Comparison of ENCODE assay signal across 8 mouse cellular contexts in genomic region chr16:21422645-21423545, GRCm38 (mm10). TPM values are rescaled to one million over a fixed set of nuclear protein-coding genes. Genes with fewer than 3 reads are reported as not detected.
A peak's percentile ranks its signal among the peaks of the same experiment; 100 is the strongest.
DNase-seq lines count a peak whose midpoint lies in the region; ATAC-seq and TF ChIP-seq lines count a peak whose summit lies in the region.

Gene Vps8 (plus strand): TSS chr16:21423118.

- H3K4me2 ChIP-seq in embryonic facial prominence, embryonic 14.5 days (ENCODE audit: low read depth, low read length) = peak within 1 kb of the TSS; percentile 90
- peak within 1 kb of the TSS; percentile 83 for H3K4me2 ChIP-seq in limb, embryonic 14.5 days (replicated peaks; ENCODE audit: low read depth, low read length, severe bottlenecking)
- peak within 1 kb of the TSS; percentile 84 for H3K4me2 ChIP-seq in midbrain, postnatal 0 days (ENCODE audit: low read depth, low read length, poor library complexity, severe bottlenecking)

- TF ChIP-seq POLR2A in limb, embryonic 14.5 days (IDR thresholded peaks at IDR 0.05; ENCODE audit: borderline replicate concordance, extremely low read depth, insufficient read depth, insufficient read length) = peak; percentile 30; the same call in 1 of the 2 replicates

- peak within 1 kb of the TSS; percentile 91 for H3K4me3 ChIP-seq in embryonic facial prominence, embryonic 14.5 days (ENCODE audit: low read depth, low read length)
- H3K4me3 ChIP-seq in limb, embryonic 14.5 days (replicated peaks; ENCODE audit: low read length) = peak within 1 kb of the TSS; percentile 82
- H3K4me3 ChIP-seq in midbrain, postnatal 0 days (ENCODE audit: low read depth, low read length) = peak within 1 kb of the TSS; percentile 93

- 1% methylated on average over 38 of the region's 71 CpGs for WGBS in embryonic facial prominence, embryonic 14.5 days
- WGBS in limb, embryonic 14.5 days = 2% methylated on average over 44 of the region's 71 CpGs
- WGBS in midbrain, postnatal 0 days = under 1% methylated on average over 71 of the region's 71 CpGs

- peak within 1 kb of the TSS; percentile 93 for H3K27ac ChIP-seq in embryonic facial prominence, embryonic 14.5 days (replicated peaks; ENCODE audit: low read depth, low read length)
- H3K27ac ChIP-seq in limb, embryonic 14.5 days (replicated peaks; ENCODE audit: low read depth, low read length) = peak within 1 kb of the TSS; percentile 94
- peak within 1 kb of the TSS; percentile 62 for H3K27ac ChIP-seq in midbrain, postnatal 0 days (ENCODE audit: low read depth, low read length)

- ATAC-seq in embryonic facial prominence, embryonic 14.5 days (ENCODE audit: low read depth) = peak; percentile 96
- ATAC-seq in limb, embryonic 14.5 days (ENCODE audit: low FRiP score, low read depth) = peak; percentile 96
- peak; percentile 96 for ATAC-seq in midbrain, postnatal 0 days (ENCODE audit: low FRiP score)

- peak; percentile 38 for TF ChIP-seq CTCF in midbrain, postnatal 0 days (IDR thresholded peaks at IDR 0.05)

- peaks cover 6% of the 10 kb centered on the region; the same call in 1 of the 2 replicates for H3K4me1 ChIP-seq in embryonic facial prominence, embryonic 14.5 days (ENCODE audit: control insufficient read depth, insufficient read depth, low read length)
- H3K4me1 ChIP-seq in limb, embryonic 14.5 days (ENCODE audit: control insufficient read depth, insufficient read depth, low read length) = peaks cover 10% of the 10 kb centered on the region; the same call in 1 of the 2 replicates
- H3K4me1 ChIP-seq in midbrain, postnatal 0 days (ENCODE audit: insufficient read depth, low read length) = peaks cover 3% of the 10 kb centered on the region; the same call in 1 of the 2 replicates

- no peaks in the 10 kb centered on the region for H3K27me3 ChIP-seq in embryonic facial prominence, embryonic 14.5 days (replicated peaks; ENCODE audit: control insufficient read depth, insufficient read depth, low read length)
- H3K27me3 ChIP-seq in limb, embryonic 14.5 days (ENCODE audit: control insufficient read depth, insufficient read depth, low read length) = no peaks in the 10 kb centered on the region
- H3K27me3 ChIP-seq in midbrain, postnatal 0 days (ENCODE audit: insufficient read depth, low read length) = no peaks in the 10 kb centered on the region

- no peaks in the 10 kb centered on the region for H3K9me3 ChIP-seq in embryonic facial prominence, embryonic 14.5 days (ENCODE audit: control insufficient read depth, low read length)
- H3K9me3 ChIP-seq in limb, embryonic 14.5 days (ENCODE audit: control insufficient read depth, low read length) = no peaks in the 10 kb centered on the region
- H3K9me3 ChIP-seq in midbrain, postnatal 0 days (ENCODE audit: low read length) = no peaks in the 10 kb centered on the region

- no peaks in the 10 kb centered on the region for H3K36me3 ChIP-seq in embryonic facial prominence, embryonic 14.5 days (ENCODE audit: control insufficient read depth, insufficient read depth, low read length)
- H3K36me3 ChIP-seq in limb, embryonic 14.5 days (ENCODE audit: control insufficient read depth, insufficient read depth, low read length) = no peaks in the 10 kb centered on the region
- H3K36me3 ChIP-seq in midbrain, postnatal 0 days (ENCODE audit: insufficient read depth, low read length) = no peaks in the 10 kb centered on the region

- peak within 1 kb of the TSS; percentile 89 for H3K9ac ChIP-seq in embryonic facial prominence, embryonic 14.5 days (ENCODE audit: low read depth, low read length)
- H3K9ac ChIP-seq in limb, embryonic 14.5 days (ENCODE audit: low read depth, low read length, severe bottlenecking) = peak within 1 kb of the TSS; percentile 82
- H3K9ac ChIP-seq in midbrain, postnatal 0 days (replicated peaks; ENCODE audit: low read length, poor library complexity, severe bottlenecking) = peak within 1 kb of the TSS; percentile 79

- peak; percentile 96 for DNase-seq in 3T3-L1 (ENCODE audit: low read depth, low spot score)
- peak; percentile 80 to 81 for DNase-seq in adrenal gland, postnatal 4 days (ENCODE audit: low spot score in 2 of 2)
- DNase-seq in embryonic facial prominence, embryonic 14.5 days (ENCODE audit: low spot score) = peak; percentile 97
- peak; percentile 90 for DNase-seq in heart, adult 8-10 months (ENCODE audit: low spot score)
- peak; percentile 93 for DNase-seq in kidney, adult 9 months
- DNase-seq in limb, embryonic 14.5 days (ENCODE audit: low spot score) = peak; percentile 95
- peak; percentile 94 for DNase-seq in midbrain, postnatal 0 days (ENCODE audit: low spot score)
- DNase-seq in spleen, postnatal 14 days (ENCODE audit: low spot score in 2 of 2) = peak; percentile 79 to 84

RNA-seq across cellular contexts. Expression of gene Vps8, which starts in this region (rescaled TPM):
- 10 to 100 TPM; 24.5 to 26.1 TPM for total RNA-seq in adrenal gland, postnatal 4 days (2021)
- polyA plus RNA-seq in embryonic facial prominence, embryonic 14.5 days (2014; fragmentation: Nextera tagmentation; extraction: Ambion mirVana) = 17.0 and 18.0 TPM in 2 replicates
- total RNA-seq in heart, adult 8-10 months (2022) = 10 to 100 TPM; 24.2 to 30.6 (median 27.2) TPM
- 11.0 and 13.1 TPM in 2 replicates for polyA plus RNA-seq in limb, embryonic 14.5 days (2012; rRNA removed)
- 15.2 and 23.6 TPM in 2 replicates for polyA plus RNA-seq in limb, embryonic 14.5 days (2014; fragmentation: Nextera tagmentation; extraction: Ambion mirVana)
- 35.2 and 37.2 TPM in 2 replicates for total RNA-seq in midbrain, postnatal 0 days (2014; rRNA removed)
- polyA plus RNA-seq in midbrain, postnatal 0 days (2015; fragmentation: Nextera tagmentation; extraction: Ambion mirVana) = 25.4 and 26.0 TPM in 2 replicates

Comparison
In these comparisons a context has a peak if more than half of its experiments do, and no peak if none do; other contexts are left out.
1. Peak in every context shown above with its lines: DNase-seq, ATAC-seq, H3K4me3 ChIP-seq and H3K27ac ChIP-seq.